Mouse (Mus musculus) left cerebral cortex, adult 8-10 months (tissue): Measurements from ENCODE around the gene Inhba. TPM values are rescaled to one million over a fixed set of nuclear protein-coding genes. Genes with fewer than 3 reads are reported as not detected.

Source experiments
- DNase-seq, 2 experiments: peaks; one replicate each; pipeline ENCODE4 v3.0.0; 2022; ENCODE audit warnings: low spot score in 2 of 2
- total RNA-seq, 4 experiments: library from RNA; stranded (reverse); gene quantifications; 2 replicates each; pipeline ENCODE4 v1.2.4; 2022

Gene Inhba
- total RNA-seq, result 10 to 100 TPM in 3 of 4 experiments, 1 to 10 TPM in 1; 8.8 to 16.1 (median 13.9) TPM

DNA sequence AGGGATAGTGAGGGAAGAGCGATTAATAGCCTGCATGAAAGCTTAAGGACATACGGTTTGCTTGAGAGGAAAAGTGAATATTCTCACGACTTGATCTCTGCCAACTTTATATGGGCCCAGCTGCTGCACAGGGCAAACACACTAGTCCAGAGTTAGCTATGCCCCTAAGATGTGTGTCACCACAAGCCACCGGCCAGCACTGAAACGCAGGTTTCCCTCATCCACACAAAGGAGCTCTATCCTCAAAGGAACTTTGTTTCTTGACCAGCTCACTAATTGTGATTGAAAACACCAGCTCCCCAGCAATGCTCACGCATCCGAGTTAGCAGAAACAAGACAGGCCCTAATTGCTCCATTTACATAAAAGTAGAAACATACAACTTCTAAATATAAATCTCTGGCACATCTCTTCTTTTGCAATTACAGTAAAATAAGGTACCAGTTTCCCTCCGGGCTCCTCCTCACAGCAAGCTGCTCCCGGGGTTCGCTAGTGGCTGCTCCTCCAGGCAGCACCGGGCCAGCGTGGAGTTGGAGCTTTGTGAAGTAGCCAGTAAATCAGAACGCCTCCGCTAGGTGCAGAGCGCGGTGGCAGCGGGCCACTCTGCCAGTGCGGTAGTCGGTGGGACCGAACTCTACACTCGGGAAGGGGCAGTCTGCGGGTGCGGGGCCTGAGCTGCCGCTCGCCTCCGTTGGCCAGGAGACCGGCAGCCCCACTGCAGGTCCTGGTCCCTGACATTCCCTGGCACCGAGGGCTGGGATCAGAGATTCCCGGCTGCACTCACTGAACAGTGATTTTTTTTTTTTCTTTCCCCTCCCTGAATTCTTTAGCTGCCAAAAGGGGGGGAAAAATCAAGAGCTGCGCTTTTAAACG, at the start of gene Inhba:
Gene Inhba (plus strand): TSS at position 480 of the 871 bp plus-strand sequence.
- DNase-seq, result peak in 1 of 2 experiments; percentile 48

DNA sequence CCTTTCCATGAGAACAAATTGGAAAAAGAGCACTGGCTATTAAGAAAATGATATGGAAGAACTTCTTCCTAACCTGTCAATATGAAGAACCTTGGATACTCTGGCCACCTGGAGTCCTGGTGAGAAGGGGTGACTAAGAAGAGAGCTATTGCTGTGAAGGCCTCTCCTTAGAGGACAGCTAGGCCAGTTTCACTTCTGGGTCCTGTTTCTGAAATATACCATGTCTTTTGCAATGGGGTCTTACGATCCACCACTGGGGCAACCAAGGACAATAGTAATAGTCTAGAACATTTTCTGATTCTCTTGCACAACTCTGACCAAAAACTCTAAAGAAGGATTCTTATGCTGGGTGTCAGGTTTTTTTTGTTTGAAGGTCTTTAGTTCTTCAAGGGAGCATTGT, 35.1 kb upstream of the Inhba start:
- DNase-seq, result no peak

- peak in 1 of 2 experiments; percentile 64 for DNase-seq
These were observed 32.1 kb upstream of the Inhba start for GRCm38 (mm10) chr13:15979551-15979950.

- DNase-seq, result peak in 1 of 2 experiments; percentile 24
These were observed 29.6 kb upstream of the Inhba start for GRCm38 (mm10) chr13:15982041-15982440.

DNA sequence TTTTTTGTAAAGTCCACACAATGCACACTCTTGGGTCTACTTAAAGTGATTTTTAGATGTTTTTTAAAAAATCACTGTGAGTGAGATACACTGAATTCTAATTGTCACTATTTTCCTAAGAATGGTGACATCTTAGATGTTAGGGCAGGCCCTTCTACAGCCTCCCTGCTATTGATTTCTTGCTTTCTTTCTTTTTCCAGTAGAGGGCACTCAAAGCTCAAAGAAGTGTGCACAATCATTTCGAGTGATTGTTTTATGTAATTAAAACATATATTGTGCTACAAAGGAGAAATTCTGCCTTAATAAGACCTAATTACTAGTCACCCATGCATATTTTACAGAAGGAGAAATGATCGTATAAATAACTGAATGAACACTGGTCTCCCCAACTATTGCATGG, 25.9 kb upstream of the Inhba start:
- no peak for DNase-seq

DNA sequence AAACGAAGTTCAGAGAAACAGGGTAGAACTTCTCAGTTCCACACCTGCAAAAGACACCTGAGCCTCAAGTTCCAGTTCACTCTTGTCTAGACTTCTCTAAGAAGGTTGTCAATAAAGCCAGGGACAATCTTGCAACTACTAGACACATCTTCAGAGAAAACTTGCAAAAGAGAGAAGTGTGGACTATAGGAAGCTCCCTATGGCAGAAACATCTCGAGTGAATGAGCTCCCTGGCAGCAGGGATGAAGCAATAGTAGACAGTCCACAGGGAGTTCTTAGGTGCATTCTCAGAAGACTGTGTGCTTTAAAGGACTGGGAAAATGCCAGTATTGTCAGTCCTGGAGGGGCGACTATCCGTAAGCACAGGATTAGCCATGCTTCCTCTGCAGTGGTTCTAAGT, 25.5 kb upstream of the Inhba start:
- DNase-seq, result no peak

GRCm38 (mm10) chr13:15995314-15995713, 16.3 kb upstream of the Inhba start:
- peak in 1 of 2 experiments; percentile 28 for DNase-seq

- no peak for DNase-seq
These were observed 6.1 kb upstream of the Inhba start for GRCm38 (mm10) chr13:16005517-16005916.

DNA sequence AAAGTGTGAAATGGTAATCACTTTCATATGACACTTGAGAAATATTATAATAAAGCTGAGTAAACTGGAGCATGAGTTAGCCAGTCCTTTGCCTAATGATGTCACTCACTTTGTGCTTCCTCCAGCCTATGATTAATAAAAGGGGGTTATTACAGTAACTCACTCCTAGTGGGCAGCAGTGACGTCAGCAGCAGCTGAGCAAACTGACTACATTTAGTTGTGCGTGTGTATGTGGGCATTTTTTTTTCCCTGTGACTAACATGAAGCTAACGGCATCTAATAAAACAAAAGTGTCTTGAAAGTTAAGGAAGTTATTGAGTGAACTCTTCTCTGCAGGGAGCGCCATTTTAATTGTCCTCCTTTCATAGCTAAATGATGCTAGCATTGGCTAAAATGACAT, 3.9 kb upstream of the Inhba start:
- DNase-seq, result no peak

GRCm38 (mm10) chr13:16008348-16008747, 3.3 kb upstream of the Inhba start:
- DNase-seq, result no peak

DNA sequence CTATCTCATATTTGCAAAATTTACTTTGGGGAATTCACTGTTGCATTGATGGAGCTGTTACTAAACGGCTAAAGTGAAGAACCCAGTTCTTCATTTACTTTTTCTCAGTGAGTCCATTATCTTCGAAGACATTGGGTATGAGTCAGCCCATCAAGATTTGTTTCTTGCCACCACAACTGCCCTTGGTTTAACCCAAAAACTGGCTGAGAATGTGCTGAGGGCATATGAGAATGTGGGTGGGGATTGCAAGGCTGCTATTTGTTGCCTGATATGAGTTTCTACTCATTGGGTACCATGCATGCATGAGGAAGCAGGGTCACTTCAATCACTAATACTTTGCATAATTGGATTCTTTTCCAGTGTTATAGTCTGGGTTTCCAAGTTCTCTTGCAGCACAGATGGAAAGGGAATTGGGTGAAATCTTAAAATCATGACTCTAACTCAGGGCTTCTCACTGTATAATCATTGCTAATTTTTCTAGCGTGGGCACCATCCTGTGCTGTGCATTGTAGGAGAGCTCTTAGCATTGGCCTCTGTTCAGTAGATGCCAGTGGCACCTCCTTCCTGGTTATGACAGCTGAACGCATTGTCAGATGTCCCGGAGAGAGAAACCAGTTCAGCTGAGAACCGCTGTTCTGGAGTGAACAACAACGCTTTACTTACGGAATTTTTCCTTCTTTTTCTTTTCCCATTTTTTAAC, 1.7 kb upstream of the Inhba start:
- DNase-seq, result no peak

GRCm38 (mm10) chr13:16010586-16010985, 1.1 kb upstream of the Inhba start:
- no peak for DNase-seq

DNA sequence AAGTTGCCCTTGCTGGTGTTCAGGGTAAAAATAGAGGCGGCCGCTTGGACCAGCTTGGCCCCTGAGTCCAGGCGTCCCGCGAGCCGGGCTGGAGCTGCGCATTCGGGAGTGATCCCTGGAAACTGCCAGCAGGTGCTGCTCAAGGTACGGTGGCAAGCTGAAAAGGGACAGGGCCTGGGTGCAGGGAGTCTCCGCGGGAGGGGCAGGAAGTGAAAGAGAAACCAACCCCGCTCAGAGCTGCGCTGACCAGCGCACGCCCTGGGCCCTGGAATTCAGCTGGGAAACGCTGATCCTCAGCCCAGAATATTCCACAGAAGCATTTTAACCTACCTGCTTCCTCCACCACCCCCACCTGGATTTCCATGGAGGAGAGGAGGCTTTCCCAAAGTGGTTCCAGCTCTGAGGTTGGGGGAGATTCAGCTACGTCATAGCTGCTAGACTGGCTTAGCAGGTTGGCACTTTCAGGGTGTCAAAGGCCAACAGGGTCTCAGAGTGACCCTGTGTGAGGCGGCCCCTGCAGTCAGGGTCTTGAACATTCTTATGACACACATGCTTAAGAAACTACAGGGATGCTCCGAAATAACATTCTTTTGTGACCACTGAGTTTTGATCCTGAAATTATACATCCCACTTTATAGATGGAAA, 714 bp downstream of the Inhba start:
- DNase-seq, result peak in 1 of 2 experiments; percentile 58

GRCm38 (mm10) chr13:16014166-16014565, 2.5 kb downstream of the Inhba start:
- no peak for DNase-seq

DNA sequence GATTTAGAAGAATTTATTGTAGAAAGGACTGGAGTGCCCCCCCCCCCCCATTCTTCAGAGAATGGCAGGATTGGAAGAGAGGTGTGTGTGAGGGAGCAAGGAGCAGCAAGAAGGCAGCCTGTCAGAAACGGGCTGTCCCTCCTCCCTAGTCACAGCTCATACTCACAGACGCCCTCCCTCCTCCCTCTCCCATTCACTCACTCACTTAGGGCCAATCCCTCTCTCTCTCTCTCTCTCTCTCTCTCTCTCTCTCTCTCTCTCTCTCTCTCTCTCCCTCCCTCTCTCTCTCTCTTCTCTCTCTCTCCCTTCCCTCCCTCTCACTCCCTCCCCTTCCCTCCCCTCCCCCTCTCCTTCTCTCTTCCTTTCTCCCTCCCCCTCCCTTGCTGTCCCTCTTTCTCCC, 4.9 kb downstream of the Inhba start:
- no peak for DNase-seq

DNA sequence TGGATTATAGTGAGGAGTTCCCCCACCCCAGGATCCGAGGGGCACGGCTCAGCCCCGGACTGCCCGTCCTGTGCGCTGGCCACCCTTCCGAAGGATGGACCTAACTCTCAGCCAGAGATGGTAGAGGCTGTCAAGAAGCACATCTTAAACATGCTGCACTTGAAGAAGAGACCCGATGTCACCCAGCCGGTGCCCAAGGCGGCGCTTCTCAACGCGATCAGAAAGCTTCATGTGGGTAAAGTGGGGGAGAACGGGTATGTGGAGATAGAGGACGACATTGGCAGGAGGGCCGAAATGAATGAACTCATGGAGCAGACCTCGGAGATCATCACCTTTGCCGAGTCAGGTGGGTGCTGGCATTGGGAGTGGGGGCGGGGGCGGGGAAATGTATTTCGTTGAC, 5.7 kb downstream of the Inhba start:
- no peak for DNase-seq

- no peak for DNase-seq
These were observed 6.1 kb downstream of the Inhba start for GRCm38 (mm10) chr13:16017777-16018176.

GRCm38 (mm10) chr13:16018807-16019510, 7.3 kb downstream of the Inhba start:
- no peak for DNase-seq

DNA sequence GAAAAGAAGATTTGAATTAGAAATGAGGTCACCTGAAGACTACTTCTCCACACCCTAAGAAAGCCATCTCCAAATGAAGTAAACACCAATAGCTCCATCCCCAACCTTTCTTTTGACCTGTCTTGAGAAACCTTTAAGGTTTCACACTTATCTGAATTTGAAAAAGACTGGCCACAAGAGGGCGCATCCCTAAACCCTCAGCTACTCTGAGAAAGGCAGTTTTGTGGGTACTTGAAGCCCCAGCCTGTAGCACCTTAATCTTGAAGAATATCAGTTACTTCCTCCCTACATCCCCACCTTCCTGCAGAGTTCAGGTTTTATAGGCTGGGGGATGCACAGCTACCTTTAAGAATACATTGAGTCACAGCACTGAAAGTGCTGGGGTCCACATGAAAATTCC, 9.0 kb downstream of the Inhba start:
- DNase-seq, result no peak

- DNase-seq, result no peak
These were observed 9.5 kb downstream of the Inhba start for GRCm38 (mm10) chr13:16021181-16021580.

DNA sequence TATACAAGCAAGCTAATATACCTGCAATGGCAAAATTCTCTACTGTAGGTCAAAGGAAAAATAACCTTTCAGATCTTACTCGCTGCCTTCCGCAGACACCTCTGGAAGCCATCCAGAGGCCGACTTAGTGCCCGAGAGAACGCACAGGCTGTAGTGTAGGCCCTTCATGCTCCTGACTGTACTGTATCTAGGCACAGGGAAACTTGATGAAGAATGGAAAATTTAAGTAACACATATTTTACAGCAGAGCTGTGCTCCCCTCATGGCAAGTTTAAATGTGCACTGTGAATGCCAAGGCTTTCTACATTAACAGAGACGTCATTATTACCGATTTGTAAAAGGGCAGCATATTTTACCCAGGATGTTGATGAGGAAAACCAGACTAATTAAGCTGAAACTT, 10.2 kb downstream of the Inhba start:
- no peak for DNase-seq
